Mouse (Mus musculus): Measurements from ENCODE around the gene Kcnip1.

Gene Kcnip1

GRCm38 (mm10) chr11:33827829-33828206 is 165.1 kb downstream of the Kcnip1 start:
- no peak for DNase-seq (ENCODE audit: low spot score)

- DNase-seq (ENCODE audit: low spot score) = no peak
These were observed 165.7 kb downstream of the Kcnip1 start for GRCm38 (mm10) chr11:33827085-33827828.

GRCm38 (mm10) chr11:33824739-33825138 is 168.2 kb downstream of the Kcnip1 start:
- no peak for DNase-seq (ENCODE audit: low spot score)

GRCm38 (mm10) chr11:33821331-33821730 is 171.6 kb downstream of the Kcnip1 start:
- no peak for DNase-seq (ENCODE audit: low spot score)

GRCm38 (mm10) chr11:33820876-33821275 is 172.1 kb downstream of the Kcnip1 start:
- no peak for DNase-seq (ENCODE audit: low spot score)

- peak; percentile 63 for DNase-seq (ENCODE audit: low spot score)
These were observed 174.0 kb downstream of the Kcnip1 start for GRCm38 (mm10) chr11:33818861-33819503.

GRCm38 (mm10) chr11:33816020-33816419 is 176.9 kb downstream of the Kcnip1 start:
- DNase-seq (ENCODE audit: low spot score) = no peak

GRCm38 (mm10) chr11:33810105-33810504 is 182.8 kb downstream of the Kcnip1 start:
- DNase-seq (ENCODE audit: low spot score) = no peak

- no peak for DNase-seq (ENCODE audit: low spot score)
These were observed 189.9 kb downstream of the Kcnip1 start for GRCm38 (mm10) chr11:33803093-33803492.

- DNase-seq (ENCODE audit: low spot score) = no peak
These were observed 192.4 kb downstream of the Kcnip1 start for GRCm38 (mm10) chr11:33800436-33801088.

GRCm38 (mm10) chr11:33799933-33800332 is 193.0 kb downstream of the Kcnip1 start:
- no peak for DNase-seq (ENCODE audit: low spot score)

GRCm38 (mm10) chr11:33798094-33798648 is 194.8 kb downstream of the Kcnip1 start:
- DNase-seq (ENCODE audit: low spot score) = no peak

- peak; percentile 87 for DNase-seq (ENCODE audit: low spot score)
These were observed 205.6 kb downstream of the Kcnip1 start for GRCm38 (mm10) chr11:33787362-33787761.

GRCm38 (mm10) chr11:33786572-33786971 is 206.4 kb downstream of the Kcnip1 start:
- DNase-seq (ENCODE audit: low spot score) = no peak

- no peak for DNase-seq (ENCODE audit: low spot score)
These were observed 211.4 kb downstream of the Kcnip1 start for GRCm38 (mm10) chr11:33781561-33781971.

- no peak for DNase-seq (ENCODE audit: low spot score)
These were observed 212.7 kb downstream of the Kcnip1 start for GRCm38 (mm10) chr11:33780263-33780662.

GRCm38 (mm10) chr11:33772615-33773141 is 220.3 kb downstream of the Kcnip1 start:
- DNase-seq (ENCODE audit: low spot score) = no peak

- DNase-seq (ENCODE audit: low spot score) = no peak
These were observed 220.9 kb downstream of the Kcnip1 start for GRCm38 (mm10) chr11:33772043-33772442.

GRCm38 (mm10) chr11:33766976-33767938 is 225.7 kb downstream of the Kcnip1 start:
- no peak for DNase-seq (ENCODE audit: low spot score)

- no peak for DNase-seq (ENCODE audit: low spot score)
These were observed 231.7 kb downstream of the Kcnip1 start for GRCm38 (mm10) chr11:33761201-33761755.

- no peak for DNase-seq (ENCODE audit: low spot score)
These were observed 236.3 kb downstream of the Kcnip1 start for GRCm38 (mm10) chr11:33756624-33757023.

Data from embryo, embryonic 10 days (tissue).